Mouse (Mus musculus): ENCODE measurements at regions not wholly inside any gene's neighbourhood (a gene's known extent, or its start where the extent isn't known, plus 50 kb on each side); places are given as distances from the start of the nearest gene placed in this dataset.

- intact Hi-C loops (cut with DNase I): no loop called here
- no peak for DNase-seq (ENCODE audit: low spot score in 2 of 2)
These were observed 481.2 kb upstream of the Pmfbp1 start for GRCm38 (mm10) chr8:109012655-109013054.

- DNase-seq (ENCODE audit: low spot score in 2 of 2): no peak
- intact Hi-C loops (cut with DNase I): no loop called here
These were observed 480.2 kb upstream of the Pmfbp1 start for GRCm38 (mm10) chr8:109013577-109013976.

- DNase-seq (ENCODE audit: low spot score in 2 of 2): peak; percentile 6 to 28
- intact Hi-C loops (cut with DNase I): no loop called here
These were observed 479.1 kb upstream of the Pmfbp1 start for GRCm38 (mm10) chr8:109014746-109015145.

GRCm38 (mm10) chr8:109019565-109019964 is 474.3 kb upstream of the Pmfbp1 start:
- DNase-seq (ENCODE audit: low spot score in 2 of 2): no peak
- intact Hi-C loops (cut with DNase I): no loop called here

- DNase-seq (ENCODE audit: low spot score in 2 of 2): no peak
- intact Hi-C loops (cut with DNase I): no loop called here
These were observed 473.7 kb upstream of the Pmfbp1 start for GRCm38 (mm10) chr8:109020102-109020501.

- DNase-seq (ENCODE audit: low spot score in 2 of 2): no peak
- intact Hi-C loops (cut with DNase I): no loop called here
These were observed 465.9 kb upstream of the Pmfbp1 start for GRCm38 (mm10) chr8:109027923-109028322.

GRCm38 (mm10) chr8:109053608-109054007 is 440.2 kb upstream of the Pmfbp1 start:
- no peak for DNase-seq (ENCODE audit: low spot score in 2 of 2)
- intact Hi-C loops (cut with DNase I): no loop called here

- intact Hi-C loops (cut with DNase I): no loop called here
These were observed 434.7 kb upstream of the Pmfbp1 start for GRCm38 (mm10) chr8:109059152-109059551.

GRCm38 (mm10) chr8:109062376-109062775 is 431.5 kb upstream of the Pmfbp1 start:
- intact Hi-C loops (cut with DNase I): no loop called here
- DNase-seq (ENCODE audit: low spot score in 2 of 2): no peak

More at GRCm38 (mm10) chr8:109059152-109059551, 434.7 kb upstream of the Pmfbp1 start:
- DNase-seq (ENCODE audit: low spot score in 2 of 2): no peak

GRCm38 (mm10) chr8:109073715-109074114 is 420.1 kb upstream of the Pmfbp1 start:
- intact Hi-C loops (cut with DNase I): no loop called here
- DNase-seq (ENCODE audit: low spot score in 2 of 2): no peak

- intact Hi-C loops (cut with DNase I): no loop called here
- DNase-seq (ENCODE audit: low spot score in 2 of 2): no peak
These were observed 418.8 kb upstream of the Pmfbp1 start for GRCm38 (mm10) chr8:109075006-109075405.

GRCm38 (mm10) chr8:109079223-109079622 is 414.6 kb upstream of the Pmfbp1 start:
- intact Hi-C loops (cut with DNase I): no loop called here
- DNase-seq (ENCODE audit: low spot score in 2 of 2): no peak

GRCm38 (mm10) chr8:109081295-109081694 is 412.5 kb upstream of the Pmfbp1 start:
- no peak for DNase-seq (ENCODE audit: low spot score in 2 of 2)
- intact Hi-C loops (cut with DNase I): no loop called here

GRCm38 (mm10) chr8:109085134-109085533 is 408.7 kb upstream of the Pmfbp1 start:
- DNase-seq (ENCODE audit: low spot score in 2 of 2): no peak
- intact Hi-C loops (cut with DNase I): no loop called here

- intact Hi-C loops (cut with DNase I): no loop called here
- no peak for DNase-seq (ENCODE audit: low spot score in 2 of 2)
These were observed 406.0 kb upstream of the Pmfbp1 start for GRCm38 (mm10) chr8:109087781-109088180.

GRCm38 (mm10) chr8:109099671-109100070 is 394.2 kb upstream of the Pmfbp1 start:
- intact Hi-C loops (cut with DNase I): no loop called here
- DNase-seq (ENCODE audit: low spot score in 2 of 2): no peak

- intact Hi-C loops (cut with DNase I): no loop called here
- no peak for DNase-seq (ENCODE audit: low spot score in 2 of 2)
These were observed 392.4 kb upstream of the Pmfbp1 start for GRCm38 (mm10) chr8:109101416-109101815.

GRCm38 (mm10) chr8:109104798-109105326 is 389.0 kb upstream of the Pmfbp1 start:
- no peak for DNase-seq (ENCODE audit: low spot score in 2 of 2)
- intact Hi-C loops (cut with DNase I): no loop called here

GRCm38 (mm10) chr8:109105693-109106092 is 388.1 kb upstream of the Pmfbp1 start:
- peak; percentile 2 to 9 for DNase-seq (ENCODE audit: low spot score in 2 of 2)
- intact Hi-C loops (cut with DNase I): no loop called here

GRCm38 (mm10) chr8:109106971-109107370 is 386.9 kb upstream of the Pmfbp1 start:
- intact Hi-C loops (cut with DNase I): no loop called here
- DNase-seq (ENCODE audit: low spot score in 2 of 2): no peak

- no peak for DNase-seq (ENCODE audit: low spot score in 2 of 2)
- intact Hi-C loops (cut with DNase I): no loop called here
These were observed 386.1 kb upstream of the Pmfbp1 start for GRCm38 (mm10) chr8:109107762-109108161.

- intact Hi-C loops (cut with DNase I): no loop called here
- no peak for DNase-seq (ENCODE audit: low spot score in 2 of 2)
These were observed 384.4 kb upstream of the Pmfbp1 start for GRCm38 (mm10) chr8:109109390-109109789.

Data from left cerebral cortex, postnatal 14 days (tissue).